Mouse (Mus musculus): ENCODE measurements around the gene Slc25a35.

DNA sequence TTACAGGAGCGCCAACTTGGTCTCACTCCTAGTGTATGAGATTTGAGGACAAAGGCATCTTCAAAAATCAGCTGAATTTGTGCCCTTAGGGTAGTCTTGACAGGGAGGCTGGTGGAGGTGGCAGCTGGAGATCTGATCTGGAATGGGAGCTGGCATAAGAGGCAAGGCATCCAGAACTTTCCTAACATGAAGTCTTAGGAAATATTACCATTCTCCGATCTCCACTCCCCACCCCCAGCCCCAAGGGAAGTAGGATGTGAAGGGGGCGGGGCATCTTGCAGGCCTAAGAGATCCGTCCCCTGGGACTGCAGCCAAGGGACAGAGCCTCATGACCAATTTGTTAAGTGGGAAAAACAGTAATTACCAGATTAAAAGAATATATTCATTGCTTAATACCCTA is 2.3 kb downstream of the Slc25a35 start:
- no peak for TF ChIP-seq CTCF (IDR thresholded peaks at IDR 0.05; ENCODE audit: control insufficient read depth, insufficient read depth, low read length)
- no peak for TF ChIP-seq POLR2A (IDR thresholded peaks at IDR 0.05; ENCODE audit: borderline replicate concordance, control insufficient read depth, low read depth, low read length)

Measured in bone marrow, adult 2 months (tissue).